Mouse (Mus musculus) liver, adult 2 months (tissue): ENCODE results near the gene Als2cr12.
"Not testable (repeated sequence)": the region's sequence is repeated elsewhere in the genome, so short reads cannot be mapped to it uniquely, and the experiment has no call there.

Experiments used
- CTCF ChIP-seq: fragments of 200-500 bp; IDR thresholded peaks from 2 replicates; pipeline ENCODE4 v1.5.1; 2011; ENCODE audit warnings: low read depth, low read length, control low read depth
- POLR2A ChIP-seq: fragments of 200-500 bp; IDR thresholded peaks from 2 replicates; pipeline ENCODE4 v1.6.1; 2011; ENCODE audit warnings: low read length, control low read depth; ENCODE audit not compliant: insufficient read depth; ENCODE audit errors: extremely low read depth

DNA sequence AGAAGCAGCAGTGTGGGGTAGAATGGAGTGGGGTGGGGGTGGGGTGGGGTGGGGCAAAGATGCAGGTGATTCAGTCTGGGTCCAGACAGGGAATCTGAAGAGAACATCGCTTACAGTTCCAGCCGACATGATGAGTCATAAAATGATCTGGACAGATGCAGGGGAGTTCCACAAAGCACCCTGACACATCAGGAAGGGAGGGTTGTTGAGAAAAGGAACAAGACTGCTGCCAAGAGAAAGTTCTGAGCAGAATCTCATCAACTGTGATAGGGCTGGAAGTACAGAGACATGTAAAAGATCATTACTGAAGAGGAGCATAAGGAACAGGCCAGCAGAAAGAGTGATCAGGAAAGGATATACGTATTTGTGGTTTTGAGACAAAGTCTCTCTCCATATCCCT lies 32.4 kb downstream of the Als2cr12 start:
- TF ChIP-seq POLR2A, CTCF: not testable (repeated sequence)
